Mouse (Mus musculus) embryonic facial prominence, embryonic 11.5 days (tissue): ENCODE data around the gene Mogat2. TPM values are rescaled to one million over a fixed set of nuclear protein-coding genes. Genes with fewer than 3 reads are reported as not detected.

ENCODE experiments used
- polyA plus RNA-seq: library from polyadenylated mRNA; unstranded; fragments of >200 nt; fragmentation: Nextera tagmentation; extraction: Ambion mirVana; gene quantifications from 2 replicates; pipeline ENCODE4 v1.2.1, GENCODE M21; 2014

The Mogat2 gene
- polyA plus RNA-seq, 1 experiment from 2014 or later: 12.5 TPM

Other genes starting within 250 kb of the Mogat2 start
- gene Uvrag, start 97.5 kb downstream of the Mogat2 start, polyA plus RNA-seq: 11.1 and 15.5 TPM in 2 replicates
- 9.4 and 12.1 TPM in 2 replicates for gene Dgat2, start 55.9 kb downstream of the Mogat2 start, polyA plus RNA-seq
- 8.9 and 11.5 TPM in 2 replicates for gene Map6, start 28.8 kb upstream of the Mogat2 start, polyA plus RNA-seq
- 373 and 399 TPM in 2 replicates for gene Serpinh1, start 114.6 kb upstream of the Mogat2 start, polyA plus RNA-seq
- gene Gdpd5, start 142.8 kb upstream of the Mogat2 start, polyA plus RNA-seq: 10.2 and 13.2 TPM in 2 replicates
- gene Klhl35, start 227.4 kb upstream of the Mogat2 start, polyA plus RNA-seq: 1.8 and 3.5 TPM in 2 replicates
- gene Rps3, start 245.1 kb upstream of the Mogat2 start, polyA plus RNA-seq: 821 and 869 TPM in 2 replicates